Mouse (Mus musculus): ENCODE measurements around the gene Slc27a1.

The Slc27a1 gene

GRCm38 (mm10) chr8:71554644-71555043 is 14.0 kb upstream of the Slc27a1 start:
- DNase-seq (ENCODE audit: extremely low read depth, low read depth), result no peak

GRCm38 (mm10) chr8:71558071-71558957 is 10.4 kb upstream of the Slc27a1 start, which contains the start of gene Tmem221:
Tmem221 (minus strand) TSS chr8:71558871.
- DNase-seq (ENCODE audit: extremely low read depth, low read depth), result no peak

DNA sequence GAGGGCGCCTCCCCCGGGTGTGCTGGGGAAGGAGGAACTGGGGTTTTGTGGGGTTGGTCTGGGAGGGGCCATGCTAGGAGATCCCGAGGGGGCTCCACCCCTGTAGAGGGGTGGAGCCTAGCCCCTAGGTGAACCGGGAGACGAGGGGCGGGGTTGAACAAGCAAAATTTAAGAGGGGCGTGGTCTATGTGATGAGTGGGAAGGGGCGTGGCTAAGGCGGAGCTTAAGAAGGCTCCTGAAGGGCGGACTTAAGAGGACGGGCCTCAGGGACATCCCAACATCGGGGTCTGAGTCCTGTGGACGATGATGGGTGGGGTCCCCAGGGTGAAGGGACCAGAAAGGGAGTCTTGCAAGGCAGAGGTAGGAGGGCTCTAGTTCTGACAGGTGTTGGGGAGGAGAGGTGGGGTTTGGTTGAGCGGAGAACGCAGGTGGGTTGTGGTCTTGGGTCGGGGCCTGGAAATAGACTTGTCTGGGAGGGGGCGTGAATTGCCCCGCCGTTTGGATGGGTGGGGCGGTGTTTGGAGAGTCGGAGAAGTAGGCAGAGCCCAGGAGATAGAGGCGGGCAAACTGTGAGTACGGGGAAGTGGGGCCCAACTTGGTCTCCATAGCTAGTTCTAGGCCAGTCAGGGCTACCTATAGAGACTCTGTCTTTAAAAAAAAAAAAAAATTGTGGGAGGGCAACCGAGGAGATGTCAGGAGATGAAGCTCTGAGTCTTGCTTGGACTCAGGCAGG is 9.6 kb upstream of the Slc27a1 start:
- DNase-seq (ENCODE audit: extremely low read depth, low read depth), result peak; percentile 87

- no peak for DNase-seq (ENCODE audit: extremely low read depth, low read depth)
Observed at GRCm38 (mm10) chr8:71560071-71560470, 8.6 kb upstream of the Slc27a1 start.

DNA sequence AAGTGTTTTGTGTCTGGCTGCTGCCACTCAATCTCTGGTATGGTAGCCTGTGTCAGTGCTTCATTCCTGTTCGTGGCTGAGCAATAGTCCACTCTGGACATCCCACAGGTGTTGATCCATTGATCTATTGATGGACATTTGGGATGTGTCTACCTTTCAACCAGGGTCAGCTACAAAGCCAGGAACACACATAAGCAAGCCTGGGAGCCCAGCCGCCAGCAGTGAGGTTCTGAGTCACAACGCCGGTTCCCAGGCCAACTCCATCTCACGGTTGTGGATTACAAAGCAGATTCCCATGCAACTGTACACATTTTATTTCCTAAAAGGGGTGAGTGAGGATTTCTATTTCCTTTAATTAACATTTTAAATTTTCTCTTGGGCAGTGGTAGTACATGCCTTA is 7.9 kb upstream of the Slc27a1 start:
- no peak for DNase-seq (ENCODE audit: extremely low read depth, low read depth)

GRCm38 (mm10) chr8:71561401-71561800 is 7.3 kb upstream of the Slc27a1 start:
- no peak for DNase-seq (ENCODE audit: extremely low read depth, low read depth)

- DNase-seq (ENCODE audit: extremely low read depth, low read depth), result no peak
Observed at GRCm38 (mm10) chr8:71562751-71563150, 5.9 kb upstream of the Slc27a1 start.

GRCm38 (mm10) chr8:71563992-71564391 is 4.7 kb upstream of the Slc27a1 start:
- no peak for DNase-seq (ENCODE audit: extremely low read depth, low read depth)

- no peak for DNase-seq (ENCODE audit: extremely low read depth, low read depth)
Observed at GRCm38 (mm10) chr8:71566501-71566900, 2.2 kb upstream of the Slc27a1 start, which contains the start of gene Nxnl1. Nxnl1 (minus strand) TSS chr8:71566601.

DNA sequence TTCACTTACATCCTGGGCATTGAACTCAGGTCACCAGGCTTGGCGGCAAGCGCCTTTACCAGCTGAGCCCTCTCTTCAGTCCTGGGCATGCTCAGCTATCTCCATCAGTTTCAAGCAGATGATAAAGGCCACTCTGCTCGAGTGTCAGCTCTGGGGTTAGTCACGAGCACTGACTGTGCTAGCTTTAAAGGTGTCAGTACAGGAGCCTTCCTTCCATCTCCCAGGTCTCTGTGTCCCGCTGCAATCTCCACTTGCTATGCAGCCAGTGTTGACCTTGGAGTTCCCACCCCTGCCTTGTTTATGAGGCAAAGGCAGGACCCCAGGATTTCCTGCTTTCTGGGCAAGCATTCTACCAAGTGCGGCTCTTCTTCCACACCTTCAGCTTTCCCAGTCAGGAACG is 1.1 kb upstream of the Slc27a1 start:
- no peak for DNase-seq (ENCODE audit: extremely low read depth, low read depth)

GRCm38 (mm10) chr8:71568941-71569340 is 259 bp downstream of the Slc27a1 start:
- DNase-seq (ENCODE audit: extremely low read depth, low read depth), result no peak

DNA sequence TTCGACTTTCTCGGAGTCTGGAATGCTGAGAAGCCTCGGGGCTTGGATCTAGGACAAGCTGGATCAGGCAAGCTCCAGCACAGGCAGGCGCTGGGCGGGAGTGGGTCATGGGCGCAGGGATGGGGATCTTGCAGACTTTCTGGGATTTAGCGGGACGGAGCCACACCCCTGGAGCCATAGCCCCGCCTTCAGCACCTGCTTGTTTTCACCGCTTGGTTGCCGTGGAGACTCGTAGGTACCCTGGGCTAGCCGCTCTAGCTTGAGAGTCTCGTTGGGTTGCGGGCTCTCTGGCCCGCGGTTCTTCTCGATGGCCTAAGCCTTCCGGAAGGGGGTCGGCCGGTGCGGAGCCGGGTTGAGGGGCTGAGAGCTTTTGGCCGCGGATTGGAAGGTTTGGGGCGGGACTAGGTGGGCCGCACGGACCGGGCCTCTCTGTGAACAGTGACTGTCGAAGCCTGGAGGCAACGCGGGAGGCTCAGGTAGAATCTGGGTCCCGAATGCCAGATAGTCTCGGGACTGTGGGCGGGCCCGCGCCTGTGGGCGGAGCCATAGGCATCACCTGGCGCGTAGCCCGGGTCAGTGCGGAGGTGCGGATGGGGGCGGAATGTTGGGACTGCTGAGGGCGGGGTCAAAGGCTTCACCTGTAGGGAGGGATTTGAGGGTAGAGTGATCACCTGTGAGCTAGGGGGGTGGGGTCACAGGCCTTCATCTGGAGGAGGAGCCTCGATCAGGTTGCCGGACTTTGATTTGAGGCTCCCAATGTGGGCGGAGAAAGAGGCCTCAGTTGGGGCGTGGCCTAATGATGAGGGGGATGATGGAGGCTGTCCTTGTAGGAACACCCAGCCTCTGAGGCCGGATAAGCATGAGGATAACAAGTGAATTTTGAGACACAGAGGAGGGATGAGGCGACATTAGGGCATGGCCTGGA is 946 bp downstream of the Slc27a1 start:
- DNase-seq (ENCODE audit: extremely low read depth, low read depth), result no peak

GRCm38 (mm10) chr8:71570291-71570954 is 1.7 kb downstream of the Slc27a1 start:
- no peak for DNase-seq (ENCODE audit: extremely low read depth, low read depth)

DNA sequence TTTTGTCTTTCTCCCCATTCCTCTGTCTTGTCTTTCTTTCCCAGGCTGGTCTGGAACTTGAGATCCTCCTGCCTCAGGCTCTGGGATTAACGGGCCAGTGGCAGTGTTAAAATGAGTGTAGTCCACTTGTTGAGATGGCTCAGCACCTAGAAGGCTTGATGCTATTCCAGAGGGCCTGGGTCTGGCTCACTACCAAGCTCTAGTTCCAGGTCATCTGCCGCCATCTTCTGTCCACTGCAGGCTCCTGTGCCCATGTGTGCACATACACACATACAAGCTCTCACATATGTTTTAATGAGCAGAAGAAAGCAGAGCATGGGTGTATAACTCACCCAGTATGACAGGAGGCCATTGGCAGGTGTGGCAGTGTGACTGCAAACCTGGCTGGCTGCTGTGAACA is 3.4 kb downstream of the Slc27a1 start:
- no peak for DNase-seq (ENCODE audit: extremely low read depth, low read depth)

DNA sequence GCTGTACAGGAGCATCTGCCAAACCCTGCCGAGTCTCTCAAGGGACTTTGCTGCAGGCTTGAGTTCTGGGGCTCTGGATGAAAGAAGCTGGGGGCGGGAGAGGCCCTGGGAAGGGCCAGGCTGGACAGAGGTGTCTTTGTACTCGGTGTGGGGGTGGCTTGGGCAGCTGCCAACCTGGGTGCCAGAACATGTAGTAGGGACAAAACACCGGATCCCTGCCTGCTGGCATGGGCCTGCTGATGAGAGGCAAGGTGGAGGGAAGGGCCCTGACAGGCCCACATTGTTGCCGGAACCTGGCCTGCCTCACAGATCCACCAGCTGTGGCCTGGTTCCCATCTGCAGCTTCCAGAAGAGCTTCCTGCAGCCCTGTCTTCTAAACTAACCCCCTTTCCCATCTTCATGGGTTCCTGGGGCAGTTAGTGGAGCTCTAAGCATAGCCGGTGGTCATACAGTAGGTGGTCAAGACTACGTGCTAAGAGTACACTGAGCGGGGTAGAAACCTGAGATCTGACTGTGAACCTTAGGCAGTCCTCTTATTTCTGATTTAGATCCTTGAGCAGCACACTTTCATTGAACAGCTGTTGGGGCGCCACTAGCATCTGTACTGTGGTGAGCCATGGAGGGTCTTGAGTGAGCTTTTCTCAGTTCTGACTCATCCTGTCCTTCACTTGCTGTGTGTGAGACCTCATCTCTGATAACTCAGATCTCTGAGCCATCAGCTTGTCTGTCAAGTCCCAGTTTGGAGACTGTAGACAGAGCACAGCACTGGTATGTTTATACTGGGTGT is 4.4 kb downstream of the Slc27a1 start:
- no peak for DNase-seq (ENCODE audit: extremely low read depth, low read depth)

- no peak for DNase-seq (ENCODE audit: extremely low read depth, low read depth)
Observed at GRCm38 (mm10) chr8:71574426-71574825, 5.7 kb downstream of the Slc27a1 start.

DNA sequence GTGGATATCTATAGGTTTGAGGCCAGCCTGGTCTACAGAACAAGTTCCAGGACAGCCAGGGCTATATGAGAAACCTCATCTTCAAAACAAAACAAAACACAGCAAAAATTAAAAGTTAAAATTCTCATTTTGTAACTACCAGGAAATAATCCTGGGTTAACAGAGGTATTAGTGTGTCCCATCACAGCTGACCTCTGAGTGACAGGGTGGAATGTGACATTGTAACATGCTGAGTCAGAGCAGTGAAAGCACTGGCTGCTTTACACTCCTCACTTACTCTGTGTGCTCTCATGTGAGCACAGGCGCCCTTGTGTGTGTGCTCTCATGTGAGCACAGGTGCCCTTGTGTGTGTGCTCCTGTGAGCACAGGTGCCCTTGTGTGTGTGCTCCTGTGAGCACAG is 6.3 kb downstream of the Slc27a1 start:
- no peak for DNase-seq (ENCODE audit: extremely low read depth, low read depth)

DNA sequence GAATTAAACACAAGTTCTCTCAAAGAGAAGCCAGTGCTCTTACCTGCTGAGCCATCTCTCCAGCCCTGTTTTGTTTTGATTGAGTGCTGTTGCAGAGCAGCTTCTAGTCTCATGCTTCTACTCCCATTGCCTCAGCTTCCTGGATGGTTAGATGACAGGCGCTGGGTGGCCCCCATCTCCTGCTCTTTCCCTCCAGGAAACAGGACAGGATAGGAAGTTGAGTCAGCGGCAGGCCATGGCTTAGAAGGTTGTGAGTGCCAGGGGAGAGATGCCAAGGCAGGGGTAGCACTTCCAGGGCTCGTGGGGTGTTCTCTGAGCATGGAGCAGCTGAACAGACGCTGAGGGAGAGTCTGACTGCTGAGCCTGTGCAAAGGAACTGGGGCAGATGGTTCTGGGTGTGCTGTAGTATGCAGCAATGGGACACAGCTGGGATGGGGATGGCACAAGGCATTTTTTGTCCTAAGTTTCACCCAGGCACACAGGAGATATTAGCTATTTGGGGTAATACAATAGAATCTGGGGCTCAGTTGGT is 9.2 kb downstream of the Slc27a1 start:
- no peak for DNase-seq (ENCODE audit: extremely low read depth, low read depth)

GRCm38 (mm10) chr8:71579009-71579408 is 10.3 kb downstream of the Slc27a1 start:
- no peak for DNase-seq (ENCODE audit: extremely low read depth, low read depth)

- DNase-seq (ENCODE audit: extremely low read depth, low read depth), result no peak
Observed at GRCm38 (mm10) chr8:71579476-71579875, 10.8 kb downstream of the Slc27a1 start.

Measured in MEL-GATA-1-ER (cell line).